Comparison of ENCODE assay signal across 25 mouse cellular contexts in the genomic region with DNA sequence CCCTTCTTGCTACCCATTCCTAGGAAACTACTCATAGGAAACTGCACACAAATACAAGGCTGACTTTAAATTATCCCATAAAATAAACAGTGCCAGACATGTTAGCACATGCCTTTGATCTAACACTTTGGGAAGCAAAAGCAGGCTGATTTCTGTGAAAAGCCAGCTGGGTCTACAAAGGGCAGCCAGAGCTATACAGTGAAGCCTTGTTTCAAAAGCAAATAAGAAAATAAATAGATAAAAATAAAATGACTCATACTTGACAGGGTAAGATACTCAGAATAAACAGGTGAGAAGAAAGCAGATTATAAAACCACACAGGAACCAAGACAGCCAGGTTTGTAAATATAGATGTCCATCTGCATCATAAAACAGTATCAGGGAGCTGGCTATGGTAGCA.
DNase-seq lines count a peak whose midpoint lies in the region; ATAC-seq and TF ChIP-seq lines count a peak whose summit lies in the region.
"Had no signal": no experiment of that assay in that cellular context is flagged by ENCODE, and none has a peak within 500 bp of the region (broad histone marks: within the 10 kb centered on the region; RNA-seq: fewer than 3 reads in every experiment).

No protein-coding gene starts in this region.

- no peak overlapping the region for H3K4me3 ChIP-seq in intestine, embryonic 15.5 days (replicated peaks)
- no peak overlapping the region for H3K4me3 ChIP-seq in intestine, postnatal 0 days (ENCODE audit: low read depth, low read length)
- no peak overlapping the region for H3K4me3 ChIP-seq in embryonic fibroblast, embryonic 13.5 days (ENCODE audit: insufficient read depth, low read length)
- H3K4me3 ChIP-seq in stomach, embryonic 14.5 days (ENCODE audit: low read depth, low read length) = no peak overlapping the region
- H3K4me3 ChIP-seq in stomach, postnatal 0 days (ENCODE audit: low read depth, low read length) = no peak overlapping the region
- H3K4me3 ChIP-seq in midbrain, embryonic 15.5 days = no peak overlapping the region
- H3K4me3 ChIP-seq: forebrain, embryonic 12.5 days; heart, embryonic 12.5 days; heart, embryonic 15.5 days; hindbrain, embryonic 10.5 days; hindbrain, embryonic 13.5 days had no signal

- H3K27ac ChIP-seq in intestine, embryonic 15.5 days = no peak overlapping the region
- no peak overlapping the region for H3K27ac ChIP-seq in intestine, postnatal 0 days (ENCODE audit: low read depth, low read length)
- H3K27ac ChIP-seq in embryonic fibroblast, embryonic 13.5 days (ENCODE audit: insufficient read depth, low read length) = peak overlapping the region; percentile 19; the same call in 1 of the 2 replicates
- H3K27ac ChIP-seq in stomach, embryonic 14.5 days (ENCODE audit: low read length) = no peak overlapping the region
- H3K27ac ChIP-seq in stomach, postnatal 0 days (replicated peaks) = no peak overlapping the region
- H3K27ac ChIP-seq in midbrain, embryonic 15.5 days = no peak overlapping the region
- H3K27ac ChIP-seq: forebrain, embryonic 12.5 days; heart, embryonic 15.5 days; hindbrain, embryonic 10.5 days; hindbrain, embryonic 13.5 days had no signal

- DNase-seq in stomach, postnatal 0 days (ENCODE audit: low spot score) = no peak
- no peak for DNase-seq in thymus, postnatal 36 days
- DNase-seq: adrenal gland, adult 2 months; adrenal gland, postnatal 14 days; cerebellum, adult 11-12 months; cerebellum, adult 8-10 months; cerebellum, postnatal 10 days; cerebellum, postnatal 36 days; embryo, embryonic 11 days; gastrocnemius, postnatal 25 days; heart, adult 18-20 months; heart, postnatal 10 days; heart, postnatal 36 days had no signal

- ATAC-seq in intestine, embryonic 15.5 days = peak; percentile 61; the same call in 1 of the 2 replicates
- ATAC-seq in intestine, postnatal 0 days = no peak
- ATAC-seq in stomach, embryonic 14.5 days (ENCODE audit: insufficient number of reproducible peaks, insufficient read depth, low FRiP score, low read depth) = peak; percentile 68; the same call in 1 of the 2 replicates
- ATAC-seq in stomach, postnatal 0 days (ENCODE audit: low FRiP score, low TSS enrichment) = peak; percentile 83
- no peak for ATAC-seq in midbrain, embryonic 15.5 days (replicated peaks)
- ATAC-seq: CD4-positive, CD25-positive, alpha-beta regulatory T cell, adult 4 months; hindbrain, embryonic 16.5 days had no signal

- H3K9ac ChIP-seq in intestine, embryonic 15.5 days = no peak overlapping the region
- H3K9ac ChIP-seq in intestine, postnatal 0 days (ENCODE audit: low read depth, low read length) = no peak overlapping the region
- no peak overlapping the region for H3K9ac ChIP-seq in stomach, embryonic 14.5 days (replicated peaks; ENCODE audit: low read depth, low read length)
- no peak overlapping the region for H3K9ac ChIP-seq in stomach, postnatal 0 days (ENCODE audit: low read length)
- H3K9ac ChIP-seq in midbrain, embryonic 15.5 days = no peak overlapping the region
- H3K9ac ChIP-seq: forebrain, embryonic 12.5 days; heart, embryonic 12.5 days; heart, embryonic 15.5 days; hindbrain, embryonic 13.5 days had no signal

- H3K27me3 ChIP-seq in intestine, embryonic 15.5 days (replicated peaks) = no peaks in the 10 kb centered on the region
- no peaks in the 10 kb centered on the region for H3K27me3 ChIP-seq in intestine, postnatal 0 days (replicated peaks; ENCODE audit: control insufficient read depth, insufficient read depth, low read length)
- H3K27me3 ChIP-seq in stomach, embryonic 14.5 days (ENCODE audit: control insufficient read depth, insufficient read depth, low read length) = no peaks in the 10 kb centered on the region
- no peaks in the 10 kb centered on the region for H3K27me3 ChIP-seq in stomach, postnatal 0 days (ENCODE audit: control insufficient read depth, insufficient read depth, low read length)
- no peaks in the 10 kb centered on the region for H3K27me3 ChIP-seq in midbrain, embryonic 15.5 days (replicated peaks)
- H3K27me3 ChIP-seq: forebrain, embryonic 12.5 days; heart, embryonic 12.5 days; heart, embryonic 15.5 days; hindbrain, embryonic 13.5 days had no signal

- 0 out of 2 replicates have a peak, but pooled peaks cover 3% of the 10 kb centered on the region for H3K4me1 ChIP-seq in intestine, embryonic 15.5 days (replicated peaks)
- no peaks in the 10 kb centered on the region for H3K4me1 ChIP-seq in intestine, postnatal 0 days (replicated peaks; ENCODE audit: control insufficient read depth, insufficient read depth, low read length)
- no peaks in the 10 kb centered on the region for H3K4me1 ChIP-seq in embryonic fibroblast, embryonic 13.5 days (ENCODE audit: control insufficient read depth, insufficient read depth, low read length)
- H3K4me1 ChIP-seq in stomach, embryonic 14.5 days (ENCODE audit: control insufficient read depth, insufficient read depth, low read length) = peaks cover 5% of the 10 kb centered on the region; the same call in 1 of the 2 replicates
- H3K4me1 ChIP-seq in stomach, postnatal 0 days (replicated peaks; ENCODE audit: control insufficient read depth, insufficient read depth) = no peaks in the 10 kb centered on the region
- H3K4me1 ChIP-seq in midbrain, embryonic 15.5 days = no peaks in the 10 kb centered on the region
- H3K4me1 ChIP-seq: forebrain, embryonic 12.5 days; heart, embryonic 15.5 days; hindbrain, embryonic 10.5 days; hindbrain, embryonic 13.5 days had no signal

- TF ChIP-seq EP300 in stomach, postnatal 0 days (optimal IDR thresholded peaks at IDR 0.05) = no peak

- H3K9me3 ChIP-seq in intestine, embryonic 15.5 days = no peaks in the 10 kb centered on the region
- H3K9me3 ChIP-seq in intestine, postnatal 0 days (ENCODE audit: control insufficient read depth) = no peaks in the 10 kb centered on the region
- no peaks in the 10 kb centered on the region for H3K9me3 ChIP-seq in stomach, embryonic 14.5 days (ENCODE audit: control insufficient read depth, low read depth, low read length)
- H3K9me3 ChIP-seq in stomach, postnatal 0 days (ENCODE audit: control insufficient read depth, low read length) = no peaks in the 10 kb centered on the region
- no peaks in the 10 kb centered on the region for H3K9me3 ChIP-seq in midbrain, embryonic 15.5 days
- H3K9me3 ChIP-seq: forebrain, embryonic 12.5 days; heart, embryonic 12.5 days; heart, embryonic 15.5 days; hindbrain, embryonic 10.5 days; hindbrain, embryonic 13.5 days had no signal

- no peak for TF ChIP-seq CTCF in intestine, postnatal 0 days (IDR thresholded peaks at IDR 0.05; ENCODE audit: low read depth)
- no peak for TF ChIP-seq CTCF in embryonic fibroblast, embryonic 13.5 days (IDR thresholded peaks at IDR 0.05; ENCODE audit: borderline replicate concordance, insufficient read depth, low read length)
- TF ChIP-seq CTCF in stomach, postnatal 0 days (IDR thresholded peaks at IDR 0.05; ENCODE audit: low read depth) = no peak

- TF ChIP-seq POLR2A in embryonic fibroblast, embryonic 13.5 days (IDR thresholded peaks at IDR 0.05; ENCODE audit: low read depth, low read length) = no peak

- H3K36me3 ChIP-seq in intestine, embryonic 15.5 days = no peaks in the 10 kb centered on the region; the same call in 1 of the 2 replicates
- H3K36me3 ChIP-seq in intestine, postnatal 0 days (ENCODE audit: control insufficient read depth, insufficient read depth) = peaks cover 45% of the 10 kb centered on the region
- H3K36me3 ChIP-seq in stomach, embryonic 14.5 days (ENCODE audit: control insufficient read depth, insufficient read depth, low read length) = peaks cover 7% of the 10 kb centered on the region; the same call in 1 of the 2 replicates
- H3K36me3 ChIP-seq in stomach, postnatal 0 days (ENCODE audit: control insufficient read depth, insufficient read depth, low read length) = peaks cover 3% of the 10 kb centered on the region; the same call in 1 of the 2 replicates
- peaks cover 12% of the 10 kb centered on the region; the same call in 1 of the 2 replicates for H3K36me3 ChIP-seq in midbrain, embryonic 15.5 days (replicated peaks)
- H3K36me3 ChIP-seq: forebrain, embryonic 12.5 days; heart, embryonic 15.5 days had no signal

- no peak overlapping the region for H3K4me2 ChIP-seq in intestine, embryonic 15.5 days (replicated peaks)
- H3K4me2 ChIP-seq in intestine, postnatal 0 days (replicated peaks; ENCODE audit: low read depth) = no peak overlapping the region
- no peak overlapping the region for H3K4me2 ChIP-seq in stomach, embryonic 14.5 days (replicated peaks; ENCODE audit: low read depth, low read length)
- H3K4me2 ChIP-seq in stomach, postnatal 0 days (replicated peaks; ENCODE audit: low read depth) = no peak overlapping the region
- H3K4me2 ChIP-seq in midbrain, embryonic 15.5 days = no peak overlapping the region
- H3K4me2 ChIP-seq: forebrain, embryonic 12.5 days; heart, embryonic 12.5 days; heart, embryonic 15.5 days; hindbrain, embryonic 13.5 days had no signal

Comparison
In these comparisons a context has a peak if more than half of its experiments do, and no peak if none do; other contexts are left out.
1. ATAC-seq: peak in intestine, embryonic 15.5 days (single experiment), stomach, embryonic 14.5 days (single experiment) and stomach, postnatal 0 days (single experiment); none in intestine, postnatal 0 days (single experiment) and midbrain, embryonic 15.5 days (single experiment).